Mouse (Mus musculus): ENCODE data around the gene Mitf.

DNA sequence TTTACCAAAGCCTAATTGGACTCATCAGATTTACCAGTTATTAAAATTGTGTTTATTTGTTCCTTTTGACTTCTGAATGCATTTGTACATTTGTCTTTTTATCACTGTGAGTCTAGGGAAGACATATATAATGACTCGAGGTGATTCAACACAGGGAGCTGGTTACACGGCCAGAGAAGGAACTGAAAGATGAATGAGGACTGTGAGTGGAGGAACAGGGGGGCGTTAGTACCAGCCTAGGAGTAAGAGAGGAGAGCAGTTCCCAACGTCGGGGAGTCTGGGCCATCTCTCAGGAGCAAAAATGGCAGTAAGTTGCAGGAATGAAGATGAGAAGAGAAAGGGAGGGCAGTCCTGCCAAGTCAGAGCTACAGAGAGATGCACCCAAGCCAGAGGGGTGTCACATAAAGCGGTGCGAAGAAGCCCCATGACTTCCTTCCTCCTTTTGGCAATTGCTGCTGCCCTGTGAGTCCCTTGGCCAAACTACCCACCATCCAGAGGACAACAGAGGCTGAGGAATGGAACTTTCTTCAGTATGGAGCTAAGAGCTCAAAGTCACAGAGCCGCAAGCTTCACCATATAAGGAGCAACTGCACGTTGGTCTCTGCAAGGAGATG, 18.4 kb upstream of the Mitf start:
- TF ChIP-seq POLR2A (IDR thresholded peaks at IDR 0.05; ENCODE audit: borderline replicate concordance, insufficient read depth, low read length) = no peak
- TF ChIP-seq CTCF (IDR thresholded peaks at IDR 0.05; ENCODE audit: borderline replicate concordance, insufficient read depth, low read depth, low read length) = no peak

Data from cerebellum, adult 2 months (tissue).